Mouse (Mus musculus) forebrain, embryonic 11.5 days (tissue): ENCODE measurements around the gene M1ap. TPM values are rescaled to one million over a fixed set of nuclear protein-coding genes. Genes with fewer than 3 reads are reported as not detected.

Experiments used
- ATAC-seq: fragments of 200-750 bp; cut with Nextera tagmentation; replicated peaks from 2 replicates; pipeline ENCODE4 v1.8.0; 2017; ENCODE audit warnings: moderate TSS enrichment; ENCODE audit not compliant: low FRiP score
- DNase-seq: peaks from one replicate; pipeline ENCODE4 v3.0.0-alpha.2; 2017; ENCODE audit warnings: low spot score
- H3K27ac ChIP-seq: fragments of 300-500 bp; sonication (generic); 2 replicates; pipeline ENCODE4 v1.5.1; 2014; ENCODE audit warnings: low read depth, low read length
- H3K27me3 ChIP-seq: fragments of 300-500 bp; sonication (generic); 2 replicates; pipeline ENCODE4 v1.6.1; 2014; ENCODE audit warnings: mild to moderate bottlenecking, low read length, mixed read lengths; ENCODE audit not compliant: control insufficient read depth, insufficient read depth
- H3K36me3 ChIP-seq: fragments of 300-500 bp; sonication (generic); 2 replicates; pipeline ENCODE4 v1.6.1; 2014; ENCODE audit warnings: mild to moderate bottlenecking, low read length, moderate library complexity, mixed read lengths; ENCODE audit not compliant: control insufficient read depth, insufficient read depth
- H3K4me1 ChIP-seq: fragments of 300-500 bp; sonication (generic); replicated peaks from 2 replicates; pipeline ENCODE4 v1.6.1; 2014; ENCODE audit warnings: low read length, mixed read lengths; ENCODE audit not compliant: control insufficient read depth, insufficient read depth
- H3K4me2 ChIP-seq: fragments of 300-500 bp; sonication (generic); 2 replicates; pipeline ENCODE4 v1.6.1; 2014; ENCODE audit warnings: low read depth, mild to moderate bottlenecking, low read length, moderate library complexity, mixed read lengths; ENCODE audit not compliant: severe bottlenecking
- H3K4me3 ChIP-seq: fragments of 300-500 bp; sonication (generic); 2 replicates; pipeline ENCODE4 v1.5.1; 2014; ENCODE audit warnings: low read depth, low read length
- H3K9ac ChIP-seq: fragments of 300-500 bp; sonication (generic); 2 replicates; pipeline ENCODE4 v1.6.1; 2014; ENCODE audit warnings: low read length
- H3K9me3 ChIP-seq: fragments of 300-500 bp; sonication (generic); 2 replicates; pipeline ENCODE4 v1.6.1; 2016; ENCODE audit warnings: low read length, mixed read lengths; ENCODE audit not compliant: control insufficient read depth
- WGBS: fragments of 180-500 bp; shearing (Covaris S2); extraction: QIAGEN DNeasy Blood & Tissue Kit; methylation state at CpG from one replicate; pipeline ENCODE4 v1.1.7; 2014; 5-methylcytosine and 5-hydroxymethylcytosine counted together
- polyA plus RNA-seq: library from polyadenylated mRNA; unstranded; fragments of >200 nt; fragmentation: Nextera tagmentation; extraction: Ambion mirVana; gene quantifications from 2 replicates; pipeline ENCODE4 v1.2.1, GENCODE M21; 2014

M1ap gene
- polyA plus RNA-seq, 1 experiment from 2014 or later: 0.39 TPM

GRCm38 (mm10) chr6:83058725-83059124 is 112.0 kb downstream of the M1ap start:
- no peak overlapping the region for H3K27ac ChIP-seq
- WGBS: 92% methylated on average over 2 of the region's 2 CpGs
- H3K9ac ChIP-seq: no peak overlapping the region

GRCm38 (mm10) chr6:83065995-83066394 is 119.3 kb downstream of the M1ap start:
- ATAC-seq (no peak), DNase-seq (no peak)
- Histone ChIP-seq H3K27ac (no peak overlapping the region), H3K4me1 (peaks cover 14% of the 10 kb centered on the region; the same call in 1 of the 2 replicates), H3K27me3 (peaks cover 83% of the 10 kb centered on the region), H3K9me3 (no peaks in the 10 kb centered on the region), H3K4me3 (no peak overlapping the region), H3K36me3 (no peaks in the 10 kb centered on the region), H3K9ac (no peak overlapping the region), H3K4me2 (no peak overlapping the region)
- WGBS: 37% methylated on average over 8 of the region's 8 CpGs

More at GRCm38 (mm10) chr6:83058725-83059124, 112.0 kb downstream of the M1ap start:
- Histone ChIP-seq H3K36me3 (no peaks in the 10 kb centered on the region), H3K4me2 (no peak overlapping the region), H3K27me3 (peaks cover 13% of the 10 kb centered on the region), H3K9me3 (no peaks in the 10 kb centered on the region), H3K4me3 (no peak overlapping the region), H3K4me1 (peaks cover 6% of the 10 kb centered on the region)
- ATAC-seq (no peak), DNase-seq (no peak)

GRCm38 (mm10) chr6:83066441-83066840 is 119.7 kb downstream of the M1ap start:
- DNase-seq: no peak
- WGBS: 24% methylated on average over 6 of the region's 6 CpGs
- no peak for ATAC-seq

GRCm38 (mm10) chr6:83068221-83068620 is 121.5 kb downstream of the M1ap start:
- DNase-seq: no peak
- ATAC-seq: no peak
- Histone ChIP-seq H3K9ac (no peak overlapping the region), H3K27me3 (peaks cover 97% of the 10 kb centered on the region), H3K27ac (no peak overlapping the region), H3K4me3 (no peak overlapping the region), H3K9me3 (no peaks in the 10 kb centered on the region), H3K4me1 (peaks cover 14% of the 10 kb centered on the region; the same call in 1 of the 2 replicates), H3K4me2 (no peak overlapping the region), H3K36me3 (no peaks in the 10 kb centered on the region)
- WGBS: 4% methylated on average over 8 of the region's 8 CpGs

More at GRCm38 (mm10) chr6:83066441-83066840, 119.7 kb downstream of the M1ap start:
- H3K4me3 ChIP-seq: no peak overlapping the region
- H3K9me3 ChIP-seq: no peaks in the 10 kb centered on the region
- H3K9ac ChIP-seq: no peak overlapping the region
- peaks cover 88% of the 10 kb centered on the region for H3K27me3 ChIP-seq
- peaks cover 14% of the 10 kb centered on the region; the same call in 1 of the 2 replicates for H3K4me1 ChIP-seq
- no peaks in the 10 kb centered on the region for H3K36me3 ChIP-seq
- no peak overlapping the region for H3K4me2 ChIP-seq
- H3K27ac ChIP-seq: no peak overlapping the region

- Histone ChIP-seq H3K4me1 (peaks cover 14% of the 10 kb centered on the region; the same call in 1 of the 2 replicates), H3K4me2 (peak overlapping the region; percentile 27; the same call in 1 of the 2 replicates), H3K4me3 (no peak overlapping the region), H3K36me3 (no peaks in the 10 kb centered on the region), H3K9ac (no peak overlapping the region), H3K27ac (no peak overlapping the region), H3K27me3 (peaks cover 96% of the 10 kb centered on the region), H3K9me3 (no peaks in the 10 kb centered on the region)
- WGBS: under 1% methylated on average over 81 of the region's 81 CpGs
- peak; percentile 64 for DNase-seq
- no peak for ATAC-seq
These were observed 122.2 kb downstream of the M1ap start for GRCm38 (mm10) chr6:83068706-83069487.

- no peak overlapping the region for H3K9ac ChIP-seq
These were observed 123.0 kb downstream of the M1ap start for GRCm38 (mm10) chr6:83069488-83070246.

GRCm38 (mm10) chr6:83070247-83070310 is 123.4 kb downstream of the M1ap start, which contains the start of gene Tlx2:
Gene Tlx2, minus strand, starts transcription at chr6:83070293.
- H3K4me3 ChIP-seq: peak within 1 kb of the TSS; percentile 6; the same call in 1 of the 2 replicates
- peaks cover 92% of the 10 kb centered on the region for H3K27me3 ChIP-seq
- no peak for ATAC-seq
- 0% methylated on average over 10 of the region's 10 CpGs for WGBS
- H3K4me2 ChIP-seq: peak within 1 kb of the TSS; percentile 24
- peaks cover 14% of the 10 kb centered on the region; the same call in 1 of the 2 replicates for H3K4me1 ChIP-seq
- H3K36me3 ChIP-seq: no peaks in the 10 kb centered on the region
- DNase-seq: no peak
- H3K27ac ChIP-seq: no peak within 1 kb of the TSS
- H3K9ac ChIP-seq: no peak within 1 kb of the TSS
- H3K9me3 ChIP-seq: no peaks in the 10 kb centered on the region

More at GRCm38 (mm10) chr6:83069488-83070246, 123.0 kb downstream of the M1ap start:
- Histone ChIP-seq H3K9me3 (no peaks in the 10 kb centered on the region), H3K4me2 (peak overlapping the region; percentile 24), H3K4me1 (peaks cover 14% of the 10 kb centered on the region; the same call in 1 of the 2 replicates), H3K4me3 (peak overlapping the region; percentile 6; the same call in 1 of the 2 replicates), H3K27me3 (peaks cover 96% of the 10 kb centered on the region), H3K36me3 (no peaks in the 10 kb centered on the region), H3K27ac (no peak overlapping the region)
- peak; percentile 70 for DNase-seq
- under 1% methylated on average over 69 of the region's 69 CpGs for WGBS
- peak; percentile 32; the same call in 1 of the 2 replicates for ATAC-seq

GRCm38 (mm10) chr6:83070311-83071219 is 123.9 kb downstream of the M1ap start:
- WGBS: under 1% methylated on average over 58 of the region's 58 CpGs
- Histone ChIP-seq H3K4me3 (peak overlapping the region; percentile 6; the same call in 1 of the 2 replicates), H3K27me3 (peaks cover 89% of the 10 kb centered on the region), H3K27ac (no peak overlapping the region), H3K9me3 (no peaks in the 10 kb centered on the region), H3K4me2 (peak overlapping the region; percentile 24), H3K4me1 (peaks cover 14% of the 10 kb centered on the region; the same call in 1 of the 2 replicates), H3K9ac (no peak overlapping the region), H3K36me3 (no peaks in the 10 kb centered on the region)
- DNase-seq (peak; percentile 77), ATAC-seq (peak; percentile 42; the same call in 1 of the 2 replicates)
